Mouse (Mus musculus) thymus, adult 2 months (tissue): ENCODE measurements at regions not wholly inside any gene's neighbourhood (a gene's known extent, or its start where the extent isn't known, plus 50 kb on each side); places are given as distances from the start of the nearest gene placed in this dataset.

Experiments used
- DNase-seq: peaks from one replicate; pipeline ENCODE4 v3.0.0; 2021
- H3K27ac ChIP-seq: fragments of 200-500 bp; 2 replicates; pipeline ENCODE4 v1.5.1; 2012; ENCODE audit warnings: low read length, control low read depth; ENCODE audit not compliant: control insufficient read depth, insufficient read depth
- H3K27me3 ChIP-seq: fragments of 200-500 bp; 2 replicates; pipeline ENCODE4 v1.6.1; 2012; ENCODE audit warnings: mild to moderate bottlenecking, low read length, moderate library complexity, mixed read lengths; ENCODE audit not compliant: control insufficient read depth, insufficient read depth
- H3K36me3 ChIP-seq: fragments of 200-500 bp; 2 replicates; pipeline ENCODE4 v1.6.1; 2012; ENCODE audit warnings: mild to moderate bottlenecking, low read length, moderate library complexity; ENCODE audit not compliant: control insufficient read depth, insufficient read depth
- H3K4me1 ChIP-seq: fragments of 200-500 bp; replicated peaks from 2 replicates; pipeline ENCODE4 v1.6.1; 2012; ENCODE audit warnings: low read length; ENCODE audit not compliant: control insufficient read depth, insufficient read depth
- H3K4me3 ChIP-seq: fragments of 200-500 bp; 2 replicates; pipeline ENCODE4 v1.5.1; 2012; ENCODE audit warnings: mild to moderate bottlenecking, low read length, control low read depth, moderate library complexity; ENCODE audit not compliant: control insufficient read depth, insufficient read depth
- CTCF ChIP-seq: fragments of 200-500 bp; IDR thresholded peaks from 2 replicates; pipeline ENCODE4 v1.5.1; 2012; ENCODE audit warnings: mild to moderate bottlenecking, control low read depth, low read length, moderate library complexity, borderline replicate concordance; ENCODE audit not compliant: control insufficient read depth, poor library complexity, insufficient read depth; ENCODE audit errors: extremely low read depth
- POLR2A ChIP-seq: fragments of 200-500 bp; IDR thresholded peaks from 2 replicates; pipeline ENCODE4 v1.6.1; 2012; ENCODE audit warnings: mild to moderate bottlenecking, low read length, control low read depth, moderate library complexity; ENCODE audit not compliant: control insufficient read depth, poor library complexity, insufficient read depth; ENCODE audit errors: extremely low read depth
- WGBS: fragments of 180-500 bp; shearing (Covaris S2); methylation state at CpG from one replicate; pipeline ENCODE4 v1.1.7; 2018; 5-methylcytosine and 5-hydroxymethylcytosine counted together

DNA sequence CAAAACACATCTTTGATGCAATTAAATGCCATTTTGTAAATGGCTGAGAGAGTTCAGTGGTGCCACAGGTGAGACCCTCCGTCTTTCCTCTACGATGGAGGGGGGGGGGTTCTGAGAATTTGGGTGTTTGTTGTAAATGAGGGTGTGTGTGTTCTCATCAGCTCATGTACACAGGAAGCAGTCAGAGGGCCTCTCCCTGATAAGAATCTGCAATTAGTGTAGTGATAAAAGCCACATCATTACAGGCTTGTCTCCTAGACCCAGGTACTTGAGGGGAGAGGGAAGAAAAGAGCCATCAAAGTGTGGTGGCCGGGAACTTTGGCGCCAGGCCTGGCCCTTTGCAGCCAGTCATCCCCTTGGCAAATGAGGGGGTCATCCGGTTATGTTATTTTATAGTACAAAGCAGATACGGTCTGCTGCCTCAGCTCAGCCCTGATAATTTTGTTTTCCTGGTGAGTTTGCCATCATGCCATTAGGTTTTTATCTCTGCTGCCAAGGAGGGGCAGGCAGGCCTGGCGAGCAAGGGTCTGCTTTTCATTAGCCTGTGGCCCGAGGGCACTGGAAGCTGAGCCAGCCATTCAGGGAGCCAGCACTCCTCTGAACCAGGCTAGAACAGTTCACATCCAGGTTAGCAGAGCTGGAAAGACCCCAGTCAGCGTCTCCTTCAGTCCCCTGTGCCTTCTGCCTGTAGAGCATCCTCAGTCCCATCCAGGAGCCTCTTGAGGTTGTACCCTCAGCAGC lies 59.7 kb downstream of the H2al1j start:
- Histone ChIP-seq H3K4me3 (no peak overlapping the region), H3K27ac (no peak overlapping the region), H3K36me3 (no peaks in the 10 kb centered on the region), H3K4me1 (no peaks in the 10 kb centered on the region), H3K27me3 (no peaks in the 10 kb centered on the region)
- DNase-seq = no peak
- no peak for TF ChIP-seq POLR2A
- TF ChIP-seq CTCF = no peak
- WGBS = 88% methylated on average over 9 of the region's 9 CpGs

DNA sequence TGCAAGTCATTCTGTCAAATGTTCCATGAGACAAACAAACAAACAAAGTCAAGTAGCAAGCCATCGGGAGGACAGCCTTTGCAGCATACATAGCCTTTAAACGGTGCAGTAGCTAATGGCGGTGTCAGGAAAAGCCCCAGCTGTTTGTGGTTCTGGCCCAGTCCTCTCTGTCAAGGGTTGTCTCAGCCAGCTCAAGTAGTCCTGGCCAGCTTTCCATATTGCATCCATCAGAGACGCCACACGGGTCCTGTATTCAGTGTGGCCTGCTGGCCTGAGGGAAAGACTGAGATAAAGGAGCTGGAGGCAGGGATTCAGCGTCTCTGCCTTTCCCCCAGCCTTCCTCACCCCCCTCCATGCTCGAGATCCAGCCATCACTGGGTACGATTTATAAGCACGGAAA lies 61.2 kb downstream of the H2al1j start:
- Histone ChIP-seq H3K36me3 (no peaks in the 10 kb centered on the region), H3K27me3 (no peaks in the 10 kb centered on the region), H3K27ac (no peak overlapping the region), H3K4me1 (no peaks in the 10 kb centered on the region), H3K4me3 (no peak overlapping the region)
- no peak for DNase-seq
- 92% methylated on average over 9 of the region's 9 CpGs for WGBS
- TF ChIP-seq CTCF (no peak), POLR2A (no peak)

DNA sequence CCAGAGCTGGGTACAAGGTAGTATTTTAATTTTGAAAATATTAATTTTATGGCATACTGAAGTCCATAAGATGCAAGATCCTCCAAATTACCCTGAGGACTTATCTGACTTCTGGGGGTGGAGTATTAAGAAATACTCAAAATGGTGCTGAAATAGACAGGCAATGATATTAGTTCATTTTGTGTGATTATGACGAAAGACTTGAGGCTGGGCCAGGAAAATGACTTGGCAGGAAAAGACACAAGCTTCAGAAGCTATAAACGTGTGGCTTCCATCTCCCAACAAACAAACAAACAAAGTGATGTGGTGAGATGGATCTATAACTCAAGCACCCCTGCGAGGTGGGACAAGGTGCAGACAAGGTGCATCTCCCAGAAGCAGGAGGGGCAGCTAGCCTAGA lies 72.8 kb downstream of the H2al1j start:
- H3K4me1 ChIP-seq = no peaks in the 10 kb centered on the region
- 90% methylated on average over 3 of the region's 3 CpGs for WGBS
- no peak for TF ChIP-seq POLR2A
- TF ChIP-seq CTCF = no peak
- no peaks in the 10 kb centered on the region for H3K27me3 ChIP-seq
- no peaks in the 10 kb centered on the region for H3K36me3 ChIP-seq
- no peak for DNase-seq
- H3K27ac ChIP-seq = no peak overlapping the region
- H3K4me3 ChIP-seq = no peak overlapping the region

DNA sequence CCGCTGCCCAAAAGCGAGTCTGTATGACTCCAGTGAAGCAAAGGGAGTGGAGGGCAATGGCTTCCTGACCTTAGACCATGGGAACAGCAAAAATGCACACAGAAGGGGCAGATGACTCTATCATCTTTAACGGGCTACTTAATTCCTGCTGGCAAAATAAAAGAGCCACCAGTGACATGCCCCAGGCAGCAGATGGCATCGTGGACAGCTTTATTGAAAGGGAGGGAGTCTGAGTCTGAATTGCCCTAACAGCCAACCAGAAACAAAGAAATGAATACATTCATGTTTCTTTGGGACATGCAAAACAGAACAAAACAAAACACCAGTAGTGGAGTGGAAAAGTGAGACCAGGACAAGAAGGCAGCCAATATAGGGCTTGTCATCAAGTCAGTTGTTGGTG lies 76.7 kb downstream of the H2al1j start:
- H3K4me1 ChIP-seq = no peaks in the 10 kb centered on the region
- no peak overlapping the region for H3K27ac ChIP-seq
- no peak for DNase-seq
- no peak overlapping the region for H3K4me3 ChIP-seq
- WGBS = 81% methylated on average over 4 of the region's 4 CpGs
- no peak for TF ChIP-seq POLR2A
- TF ChIP-seq CTCF = no peak
- H3K36me3 ChIP-seq = no peaks in the 10 kb centered on the region
- no peaks in the 10 kb centered on the region for H3K27me3 ChIP-seq

DNA sequence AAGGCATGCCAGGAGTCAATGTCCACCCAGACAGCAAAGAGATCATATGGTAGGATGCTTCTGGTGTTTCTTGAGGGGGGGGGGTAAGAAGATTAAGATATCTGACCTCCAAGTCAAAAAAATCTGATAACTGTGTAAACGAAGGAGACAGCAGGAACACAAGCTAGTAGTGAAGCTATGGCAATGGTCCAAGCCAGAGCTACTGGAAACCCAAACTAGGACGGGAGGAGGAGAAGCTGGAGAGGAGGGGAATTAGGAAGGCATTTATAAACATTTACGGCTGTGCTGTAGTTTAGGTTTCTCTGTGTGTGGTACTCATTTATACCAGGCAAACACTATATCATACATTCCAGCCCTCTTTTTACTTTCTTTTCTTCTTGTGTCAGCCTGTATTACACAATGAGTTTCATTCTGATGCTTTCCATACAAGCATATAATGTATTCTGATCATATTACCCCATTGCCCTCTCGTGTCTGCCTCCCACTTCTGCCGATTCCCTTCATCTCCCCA lies 84.7 kb downstream of the H2al1j start:
- H3K36me3 ChIP-seq = no peaks in the 10 kb centered on the region
- H3K4me3 ChIP-seq = no peak overlapping the region
- no peak for DNase-seq
- H3K27ac ChIP-seq = no peak overlapping the region
- 90% methylated on average over 5 of the region's 5 CpGs for WGBS
- no peaks in the 10 kb centered on the region for H3K27me3 ChIP-seq
- H3K4me1 ChIP-seq = no peaks in the 10 kb centered on the region
- TF ChIP-seq POLR2A (no peak), CTCF (no peak)

DNA sequence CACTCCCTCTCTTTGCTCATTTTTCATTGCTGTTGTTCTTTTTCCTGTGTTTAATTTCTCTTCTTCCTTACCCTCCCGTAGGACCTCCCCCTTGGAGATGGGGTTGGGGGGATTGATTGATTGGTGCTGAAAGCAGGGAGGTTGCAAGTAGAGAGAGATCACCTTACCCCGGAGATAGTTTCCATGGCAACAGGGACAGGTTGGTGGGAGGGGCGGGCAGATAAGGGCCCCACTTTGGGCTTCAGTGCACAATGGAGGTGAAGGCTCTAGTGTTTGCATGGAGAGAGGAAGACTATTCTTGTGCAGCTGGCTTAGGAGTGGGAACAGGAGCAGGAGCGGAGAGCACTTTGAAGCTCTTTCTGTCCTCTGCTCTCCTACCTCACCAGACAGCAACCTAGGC lies 88.0 kb downstream of the H2al1j start:
- TF ChIP-seq CTCF = no peak
- no peak for TF ChIP-seq POLR2A
- no peak overlapping the region for H3K27ac ChIP-seq
- H3K27me3 ChIP-seq = no peaks in the 10 kb centered on the region
- no peaks in the 10 kb centered on the region for H3K36me3 ChIP-seq
- H3K4me3 ChIP-seq = no peak overlapping the region
- WGBS = 73% methylated on average over 4 of the region's 4 CpGs
- DNase-seq = no peak
- no peaks in the 10 kb centered on the region for H3K4me1 ChIP-seq
